8 mouse cellular contexts compared by ENCODE assay signal in genomic region chr5:100428734-100429343, GRCm38 (mm10). TPM values are rescaled to one million over a fixed set of nuclear protein-coding genes. Genes with fewer than 3 reads are reported as not detected.
DNase-seq lines count a peak whose midpoint lies in the region; ATAC-seq and TF ChIP-seq lines count a peak whose summit lies in the region.

No protein-coding gene starts in this region.

- peak; percentile 54 for ATAC-seq in lung, embryonic 14.5 days (ENCODE audit: insufficient read depth)
- ATAC-seq in inflammation-experienced regulatory T-cells, adult 6 months: peak; percentile 49
- peak; percentile 24; the same call in 1 of the 2 replicates for ATAC-seq in monocyte, adult 5-6 weeks (replicated peaks; ENCODE audit: insufficient number of reproducible peaks, low FRiP score, low TSS enrichment, poor library complexity, severe bottlenecking)

- peak overlapping the region; percentile 97 for H3K9ac ChIP-seq in lung, embryonic 14.5 days

- peak overlapping the region; percentile 89 for H3K27ac ChIP-seq in lung, embryonic 14.5 days (ENCODE audit: low read depth)
- peak overlapping the region; percentile 98 for H3K27ac ChIP-seq in embryonic facial prominence, embryonic 10.5 days (replicated peaks)

- peaks cover 18% of the 10 kb centered on the region; the same call in 1 of the 2 replicates for H3K4me1 ChIP-seq in lung, embryonic 14.5 days (ENCODE audit: insufficient read depth)
- peaks cover 54% of the 10 kb centered on the region for H3K4me1 ChIP-seq in embryonic facial prominence, embryonic 10.5 days

- peak overlapping the region; percentile 83 for H3K4me3 ChIP-seq in lung, embryonic 14.5 days (ENCODE audit: low read depth, low read length)
- H3K4me3 ChIP-seq in embryonic facial prominence, embryonic 10.5 days: peak overlapping the region; percentile 88

- H3K9me3 ChIP-seq in lung, embryonic 14.5 days (ENCODE audit: low read depth, low read length): no peaks in the 10 kb centered on the region
- no peaks in the 10 kb centered on the region for H3K9me3 ChIP-seq in embryonic facial prominence, embryonic 10.5 days

- under 1% methylated on average over 20 of the region's 20 CpGs for WGBS in lung, embryonic 14.5 days
- under 1% methylated on average over 20 of the region's 20 CpGs for WGBS in embryonic facial prominence, embryonic 10.5 days

- H3K36me3 ChIP-seq in lung, embryonic 14.5 days (ENCODE audit: insufficient read depth): peaks cover 45% of the 10 kb centered on the region
- peaks cover 46% of the 10 kb centered on the region for H3K36me3 ChIP-seq in embryonic facial prominence, embryonic 10.5 days (replicated peaks)

- TF ChIP-seq CTCF in lung, embryonic 14.5 days (IDR thresholded peaks at IDR 0.05; ENCODE audit: low read depth): no peak

- peak overlapping the region; percentile 89 for H3K4me2 ChIP-seq in lung, embryonic 14.5 days

- no peaks in the 10 kb centered on the region for H3K27me3 ChIP-seq in lung, embryonic 14.5 days (ENCODE audit: insufficient read depth, low read length)
- H3K27me3 ChIP-seq in embryonic facial prominence, embryonic 10.5 days (replicated peaks; ENCODE audit: low read depth, poor library complexity, severe bottlenecking): no peaks in the 10 kb centered on the region

- DNase-seq in lung, embryonic 14.5 days: no peak
- DNase-seq in lung, postnatal 14 days: no peak
- DNase-seq in embryonic facial prominence, embryonic 10.5 days (ENCODE audit: low spot score): no peak
- no peak for DNase-seq in gastrocnemius, postnatal 10 days
- DNase-seq in kidney, postnatal 4 days: no peak
- DNase-seq in ovary, postnatal 14 days (ENCODE audit: low spot score): no peak

RNA-seq across cellular contexts. Expression of gene Sec31a, which starts 12.8 kb away (rescaled TPM):
- polyA plus RNA-seq in lung, embryonic 14.5 days (2014; fragmentation: Nextera tagmentation; extraction: Ambion mirVana): 169 and 170 TPM in 2 replicates
- 117 and 125 TPM in 2 replicates for polyA plus RNA-seq in embryonic facial prominence, embryonic 10.5 days (2016; fragmentation: Nextera tagmentation; extraction: Ambion mirVana)
- polyA plus RNA-seq in inflammation-experienced regulatory T-cells, adult 6 months (2017; shearing (Covaris generic)): 100 to 1,000 TPM in 1 of 3 experiments, 10 to 100 TPM in 2; 71.1 to 124 (median 73.2) TPM
- 63.0 to 72.7 TPM (median 72.6 TPM) in 3 replicates for total RNA-seq in monocyte, adult 5-6 weeks (2017)
- total RNA-seq in gastrocnemius, postnatal 10 days (2021): 100 to 1,000 TPM in 1 of 2 experiments, 10 to 100 TPM in 1; 95.9 to 124 TPM
